Mouse (Mus musculus) ES-Bruce4 (cell line): ENCODE results near the gene Mgat3.

Source experiments
- CTCF ChIP-seq: IDR thresholded peaks from one replicate; pipeline ENCODE4 v1.8.1; 2011; ENCODE audit warnings: low read depth, low read length
- POLR2A ChIP-seq: IDR thresholded peaks from one replicate; pipeline ENCODE4 v1.8.1; 2011; ENCODE audit warnings: low read length; ENCODE audit not compliant: insufficient read depth

DNA sequence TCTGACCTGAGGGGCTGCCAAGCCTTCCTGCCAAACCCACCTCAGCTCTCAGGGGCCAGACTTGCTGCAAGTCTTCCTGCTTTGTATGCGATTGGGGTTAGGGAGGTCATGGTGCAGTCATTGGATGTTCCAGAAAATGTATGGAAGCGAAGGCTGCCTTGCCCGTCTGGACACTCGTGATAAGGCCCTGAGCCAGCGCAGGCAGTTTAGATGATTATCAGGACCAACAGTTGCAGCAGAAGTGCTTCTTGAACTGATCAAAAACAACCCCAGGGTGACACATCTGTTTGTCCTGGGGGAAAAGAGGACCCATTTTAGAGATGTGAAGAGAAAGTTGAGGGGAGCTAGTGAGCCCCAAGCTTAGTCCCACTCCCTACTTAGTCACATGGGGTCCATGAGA lies 42.8 kb upstream of the Mgat3 start:
- TF ChIP-seq CTCF, result no peak
- TF ChIP-seq POLR2A, result no peak
